Mouse (Mus musculus) intestine, postnatal 0 days (tissue): ENCODE measurements around the gene 4921507P07Rik. TPM values are rescaled to one million over a fixed set of nuclear protein-coding genes. Genes with fewer than 3 reads are reported as not detected.
A peak's percentile ranks its signal among the peaks of the same experiment; 100 is the strongest.

Experiments
- ATAC-seq: fragments of 200-750 bp; cut with Nextera tagmentation; 2 replicates; pipeline ENCODE4 v1.8.0; 2017; ENCODE audit warnings: mild to moderate bottlenecking, moderate TSS enrichment, moderate library complexity
- H3K27ac ChIP-seq: fragments of 300-500 bp; sonication (generic); 2 replicates; pipeline ENCODE4 v1.5.1; 2014; ENCODE audit warnings: mild to moderate bottlenecking, low read depth, low read length, moderate library complexity
- H3K27me3 ChIP-seq: fragments of 300-500 bp; sonication (generic); replicated peaks from 2 replicates; pipeline ENCODE4 v1.6.1; 2014; ENCODE audit warnings: low read length, mixed read lengths; ENCODE audit not compliant: control insufficient read depth, insufficient read depth
- H3K36me3 ChIP-seq: fragments of 300-500 bp; sonication (generic); 2 replicates; pipeline ENCODE4 v1.6.1; 2014; ENCODE audit warnings: mild to moderate bottlenecking, moderate library complexity; ENCODE audit not compliant: control insufficient read depth, insufficient read depth
- H3K4me1 ChIP-seq: fragments of 300-500 bp; sonication (generic); replicated peaks from 2 replicates; pipeline ENCODE4 v1.6.1; 2014; ENCODE audit warnings: antibody characterized with exemption, low read length, mixed read lengths; ENCODE audit not compliant: control insufficient read depth, insufficient read depth
- H3K4me2 ChIP-seq: fragments of 300-500 bp; sonication (generic); replicated peaks from 2 replicates; pipeline ENCODE4 v1.6.1; 2014; ENCODE audit warnings: low read depth, mild to moderate bottlenecking, moderate library complexity
- H3K4me3 ChIP-seq: fragments of 300-500 bp; sonication (generic); 2 replicates; pipeline ENCODE4 v1.5.1; 2014; ENCODE audit warnings: low read depth, low read length
- H3K9ac ChIP-seq: fragments of 300-500 bp; sonication (generic); 2 replicates; pipeline ENCODE4 v1.6.1; 2014; ENCODE audit warnings: mild to moderate bottlenecking, low read depth, low read length
- H3K9me3 ChIP-seq: fragments of 300-500 bp; sonication (generic); 2 replicates; pipeline ENCODE4 v1.6.1; 2016; ENCODE audit warnings: mixed run types; ENCODE audit not compliant: control insufficient read depth
- CTCF ChIP-seq: sonication (generic); IDR thresholded peaks from 2 replicates; pipeline ENCODE4 v1.5.1; 2016; ENCODE audit warnings: low read depth, mild to moderate bottlenecking, control low read depth, antibody characterized with exemption, moderate library complexity
- WGBS: fragments of 180-500 bp; shearing (Covaris S2); extraction: QIAGEN DNeasy Blood & Tissue Kit; methylation state at CpG from one replicate; pipeline ENCODE4 v1.1.7; 2014; 5-methylcytosine and 5-hydroxymethylcytosine counted together
- polyA plus RNA-seq: library from polyadenylated mRNA; unstranded; fragments of >200 nt; fragmentation: Nextera tagmentation; extraction: Ambion mirVana; gene quantifications from 2 replicates; pipeline ENCODE4 v1.2.1, GENCODE M21; 2015

4921507P07Rik gene
- polyA plus RNA-seq, 1 experiment from 2014 or later: 0.30 TPM

DNA sequence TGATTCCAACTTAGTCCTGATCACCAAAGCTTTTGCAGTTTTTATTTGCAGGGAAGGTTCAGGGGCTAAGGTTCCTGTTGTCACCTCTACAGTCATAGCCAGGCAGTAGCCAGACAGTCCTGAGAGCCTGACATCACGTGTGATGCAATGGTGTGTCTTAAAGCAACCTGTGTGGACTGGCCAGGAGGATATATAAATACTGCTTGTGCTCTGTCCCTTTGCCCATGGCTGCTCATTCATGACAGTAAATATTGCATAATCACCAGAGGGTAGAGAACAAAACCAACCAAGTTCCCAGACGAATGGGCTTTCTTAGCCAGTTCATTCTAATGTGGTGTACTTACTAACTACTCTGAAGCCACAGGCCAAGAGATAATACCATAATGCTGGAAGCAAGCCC is 9.0 kb downstream of the 4921507P07Rik start:
- Histone ChIP-seq H3K4me2 (no peak overlapping the region), H3K4me3 (no peak overlapping the region), H3K27ac (no peak overlapping the region), H3K9ac (no peak overlapping the region), H3K36me3 (no peaks in the 10 kb centered on the region), H3K27me3 (no peaks in the 10 kb centered on the region), H3K4me1 (no peaks in the 10 kb centered on the region), H3K9me3 (no peaks in the 10 kb centered on the region)
- WGBS: 63% methylated on average over 2 of the region's 2 CpGs
- peak; percentile 49; the same call in 1 of the 2 replicates for ATAC-seq
- TF ChIP-seq CTCF: no peak

- ATAC-seq: no peak
- no peak for TF ChIP-seq CTCF
- H3K4me2 ChIP-seq: no peak overlapping the region
- H3K27ac ChIP-seq: no peak overlapping the region
- no peaks in the 10 kb centered on the region for H3K27me3 ChIP-seq
- H3K4me3 ChIP-seq: no peak overlapping the region
- 57% methylated on average over 5 of the region's 5 CpGs for whole genome bisulfite sequencing
- H3K36me3 ChIP-seq: no peaks in the 10 kb centered on the region
- no peaks in the 10 kb centered on the region for H3K9me3 ChIP-seq
- H3K4me1 ChIP-seq: no peaks in the 10 kb centered on the region
- no peak overlapping the region for H3K9ac ChIP-seq
Observed at GRCm38 (mm10) chr6:50586316-50586715, 10.1 kb downstream of the 4921507P07Rik start.

GRCm38 (mm10) chr6:50585733-50586132 is 10.7 kb downstream of the 4921507P07Rik start:
- no peak overlapping the region for H3K9ac ChIP-seq
- no peak overlapping the region for H3K4me3 ChIP-seq
- H3K27me3 ChIP-seq: no peaks in the 10 kb centered on the region
- no peak overlapping the region for H3K27ac ChIP-seq
- no peak for TF ChIP-seq CTCF
- H3K4me1 ChIP-seq: no peaks in the 10 kb centered on the region
- H3K9me3 ChIP-seq: no peaks in the 10 kb centered on the region
- no peak overlapping the region for H3K4me2 ChIP-seq
- no peaks in the 10 kb centered on the region for H3K36me3 ChIP-seq
- no peak for ATAC-seq
- WGBS: 62% methylated on average over 7 of the region's 7 CpGs

GRCm38 (mm10) chr6:50571661-50572060 is 24.8 kb downstream of the 4921507P07Rik start:
- H3K27ac ChIP-seq: no peak overlapping the region
- no peak overlapping the region for H3K4me2 ChIP-seq
- no peaks in the 10 kb centered on the region for H3K4me1 ChIP-seq
- no peaks in the 10 kb centered on the region for H3K27me3 ChIP-seq
- no peak overlapping the region for H3K4me3 ChIP-seq
- ATAC-seq: no peak
- H3K9ac ChIP-seq: no peak overlapping the region
- no peaks in the 10 kb centered on the region for H3K9me3 ChIP-seq
- H3K36me3 ChIP-seq: no peaks in the 10 kb centered on the region
- no peak for TF ChIP-seq CTCF
- WGBS: 100% methylated on average over 1 of the region's 1 CpGs

GRCm38 (mm10) chr6:50566997-50567255 is 29.5 kb downstream of the 4921507P07Rik start:
- ATAC-seq: no peak
- Histone ChIP-seq H3K4me3 (peak overlapping the region; percentile 71), H3K9me3 (no peaks in the 10 kb centered on the region), H3K27ac (peak overlapping the region; percentile 83), H3K36me3 (peaks cover 9% of the 10 kb centered on the region; the same call in 1 of the 2 replicates), H3K27me3 (no peaks in the 10 kb centered on the region), H3K4me1 (no peaks in the 10 kb centered on the region), H3K4me2 (peak overlapping the region; percentile 75), H3K9ac (peak overlapping the region; percentile 77)
- TF ChIP-seq CTCF: no peak
- 9% methylated on average over 6 of the region's 6 CpGs for WGBS

DNA sequence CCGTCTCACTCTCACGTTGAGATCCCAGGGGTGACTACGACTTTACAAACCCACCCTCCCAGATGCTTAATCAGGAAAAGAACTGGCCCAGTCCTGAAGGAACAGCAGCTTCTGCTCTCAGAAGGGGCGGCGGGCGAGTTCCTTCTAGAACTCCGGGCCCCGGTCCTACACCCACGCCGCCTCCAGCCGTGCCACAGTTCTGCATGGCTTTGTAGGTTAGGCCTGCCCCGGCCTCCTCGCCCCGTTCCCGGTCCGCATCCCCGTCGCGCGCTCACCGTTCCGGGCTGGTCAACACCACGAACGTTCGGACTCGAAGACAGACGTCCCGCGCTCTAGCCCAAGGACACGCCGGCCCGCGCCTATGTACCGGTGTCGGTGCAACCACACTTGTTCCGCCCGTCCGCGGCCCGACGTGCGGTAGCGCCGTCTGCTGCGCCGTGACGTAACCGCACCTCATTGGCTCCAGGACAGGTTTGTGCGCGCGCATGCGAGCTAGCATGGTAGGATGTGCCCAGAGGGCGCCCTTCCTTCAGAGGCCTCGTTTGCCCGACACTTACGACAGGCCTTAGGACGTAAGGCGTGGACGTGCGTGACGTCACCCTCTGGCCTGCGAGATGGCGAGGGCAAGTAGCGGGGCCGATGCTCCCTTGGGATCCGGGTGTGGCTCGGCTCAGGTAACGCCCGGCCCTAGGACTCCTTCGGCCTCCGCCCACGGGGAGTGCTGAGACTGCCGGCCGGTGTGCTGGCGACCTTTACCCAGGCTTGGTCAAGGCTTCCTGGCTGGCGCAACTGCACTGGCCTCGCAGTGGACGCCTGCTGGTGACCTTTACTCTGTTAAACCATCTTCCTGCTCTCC is 30.1 kb downstream of the 4921507P07Rik start, which contains the start of gene Cycs:
Gene Cycs (minus strand): TSS at position 398 of the 856 bp plus-strand sequence.
- Histone ChIP-seq H3K36me3 (peaks cover 9% of the 10 kb centered on the region; the same call in 1 of the 2 replicates), H3K9me3 (no peaks in the 10 kb centered on the region), H3K27me3 (no peaks in the 10 kb centered on the region), H3K9ac (peak within 1 kb of the TSS; percentile 77), H3K4me1 (no peaks in the 10 kb centered on the region), H3K4me2 (peak within 1 kb of the TSS; percentile 75), H3K27ac (peak within 1 kb of the TSS; percentile 83), H3K4me3 (peak within 1 kb of the TSS; percentile 71)
- WGBS: under 1% methylated on average over 77 of the region's 78 CpGs
- peak; percentile 68 for TF ChIP-seq CTCF
- ATAC-seq: peak; percentile 98
